Comparison of ENCODE assay signal across 8 mouse cellular contexts in the genomic region with DNA sequence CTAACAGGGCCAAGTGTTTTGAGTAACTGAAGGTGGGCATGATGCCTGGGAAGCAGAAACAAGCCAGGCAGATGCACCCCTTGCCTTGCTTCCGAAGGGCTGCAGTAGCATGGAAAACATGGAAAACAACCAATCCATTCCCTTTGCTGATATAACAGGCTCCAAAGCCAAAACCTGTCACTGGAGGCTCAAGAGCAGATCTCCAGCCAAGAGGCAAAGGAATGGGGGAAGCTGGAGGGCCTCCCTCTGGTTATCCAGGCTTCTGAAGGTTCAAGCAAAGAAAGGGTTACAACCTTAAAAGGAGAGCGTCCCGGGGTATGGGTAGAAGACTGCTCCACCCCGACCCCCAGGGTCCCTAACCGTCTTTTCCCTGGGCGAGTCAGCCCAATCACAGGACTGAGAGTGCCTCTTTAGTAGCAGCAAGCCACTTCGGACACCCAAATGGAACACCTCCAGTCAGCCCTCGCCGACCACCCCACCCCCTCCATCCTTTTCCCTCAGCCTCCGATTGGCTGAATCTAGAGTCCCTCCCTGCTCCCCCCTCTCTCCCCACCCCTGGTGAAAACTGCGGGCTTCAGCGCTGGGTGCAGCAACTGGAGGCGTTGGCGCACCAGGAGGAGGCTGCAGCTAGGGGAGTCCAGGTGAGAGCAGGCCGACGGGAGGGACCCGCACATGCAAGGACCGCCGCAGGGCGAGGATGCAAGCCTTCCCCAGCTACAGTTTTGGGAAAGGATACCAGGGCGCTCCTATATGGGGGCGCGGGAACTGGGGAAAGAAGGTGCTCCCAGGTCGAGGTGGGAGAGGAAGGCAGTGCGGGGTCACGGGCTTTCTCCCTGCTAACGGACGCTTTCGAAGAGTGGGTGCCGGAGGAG. TPM values are rescaled to one million over a fixed set of nuclear protein-coding genes. Genes with fewer than 3 reads are reported as not detected.
A peak's percentile ranks its signal among the peaks of the same experiment; 100 is the strongest.
DNase-seq lines count a peak whose midpoint lies in the region; ATAC-seq and TF ChIP-seq lines count a peak whose summit lies in the region.

A gene (plus strand): TSS at position 549 of the 872 bp plus-strand sequence.

- peak; percentile 30; the same call in 1 of the 2 replicates for TF ChIP-seq POLR2A in spleen, adult 2 months (IDR thresholded peaks at IDR 0.05; ENCODE audit: low read depth, low read length)
- TF ChIP-seq POLR2A in cortical plate, adult 2 months (IDR thresholded peaks at IDR 0.05; ENCODE audit: extremely low read depth, insufficient read depth, low read length), result peak; percentile 91
- TF ChIP-seq POLR2A in thymus, adult 2 months (IDR thresholded peaks at IDR 0.05; ENCODE audit: control insufficient read depth, extremely low read depth, insufficient read depth, low read length, poor library complexity), result peak; percentile 99

- peak within 1 kb of the TSS; percentile 62 for H3K4me2 ChIP-seq in midbrain, embryonic 16.5 days (ENCODE audit: low read length)

- WGBS in spleen, adult 2 months, result 7% methylated on average over 30 of the region's 30 CpGs
- WGBS in midbrain, embryonic 16.5 days, result under 1% methylated on average over 29 of the region's 30 CpGs
- WGBS in thymus, adult 2 months, result 4% methylated on average over 30 of the region's 30 CpGs

- H3K4me3 ChIP-seq in spleen, adult 2 months (ENCODE audit: extremely low read depth, insufficient read depth, insufficient read length), result peak within 1 kb of the TSS; percentile 64
- H3K4me3 ChIP-seq in cortical plate, adult 2 months (ENCODE audit: insufficient read depth, low read length), result peak within 1 kb of the TSS; percentile 90
- peak within 1 kb of the TSS; percentile 43 for H3K4me3 ChIP-seq in midbrain, embryonic 16.5 days (ENCODE audit: low read depth, low read length)
- peak within 1 kb of the TSS; percentile 94 for H3K4me3 ChIP-seq in thymus, adult 2 months (ENCODE audit: control insufficient read depth, insufficient read depth, low read length)

- DNase-seq in spleen, adult 2 months (ENCODE audit: low read depth in 1 of 2, low spot score in 2 of 2), result peak in 1 of 2 experiments; percentile 19
- DNase-seq in spleen, postnatal 14 days (ENCODE audit: low spot score in 2 of 2), result no peak
- DNase-seq in gastrocnemius, postnatal 14 days, result peak; percentile 69
- peak; percentile 8 for DNase-seq in hindlimb bud, embryonic 11.5 days (ENCODE audit: extremely low spot score, low read depth, low spot score)
- DNase-seq in left cerebral cortex, postnatal 10 days (ENCODE audit: extremely low spot score in 1 of 2, low spot score in 2 of 2), result peak; percentile 60 to 79
- DNase-seq in thymus, adult 2 months, result peak; percentile 87

- peak within 1 kb of the TSS; percentile 42 for H3K9ac ChIP-seq in midbrain, embryonic 16.5 days (ENCODE audit: low read depth, low read length)

- H3K27me3 ChIP-seq in spleen, adult 2 months (ENCODE audit: control insufficient read depth, insufficient read depth, low read length), result 0 out of 2 replicates have a peak, but pooled peaks cover 2% of the 10 kb centered on the region
- H3K27me3 ChIP-seq in midbrain, embryonic 16.5 days (ENCODE audit: control insufficient read depth, insufficient read depth, low read depth, low read length), result peaks cover 16% of the 10 kb centered on the region
- H3K27me3 ChIP-seq in thymus, adult 2 months (ENCODE audit: control insufficient read depth, insufficient read depth, low read length), result no peaks in the 10 kb centered on the region

- peak within 1 kb of the TSS; percentile 76 for H3K27ac ChIP-seq in spleen, adult 2 months (ENCODE audit: insufficient read depth, low read length)
- peak within 1 kb of the TSS; percentile 96 for H3K27ac ChIP-seq in cortical plate, adult 2 months (ENCODE audit: insufficient read depth, low read length)
- H3K27ac ChIP-seq in midbrain, embryonic 16.5 days (ENCODE audit: low read length), result no peak within 1 kb of the TSS
- H3K27ac ChIP-seq in thymus, adult 2 months (ENCODE audit: control insufficient read depth, insufficient read depth, low read length), result peak within 1 kb of the TSS; percentile 94

- no peaks in the 10 kb centered on the region for H3K9me3 ChIP-seq in midbrain, embryonic 16.5 days (replicated peaks; ENCODE audit: control insufficient read depth, low read length, poor library complexity, severe bottlenecking)

- ATAC-seq in midbrain, embryonic 16.5 days, result peak; percentile 70

- peaks cover 2% of the 10 kb centered on the region; the same call in 1 of the 2 replicates for H3K4me1 ChIP-seq in spleen, adult 2 months (ENCODE audit: control insufficient read depth, insufficient read depth, insufficient read length)
- H3K4me1 ChIP-seq in cortical plate, adult 2 months (ENCODE audit: control insufficient read depth, insufficient read depth, low read length), result 0 out of 2 replicates have a peak, but pooled peaks cover 1% of the 10 kb centered on the region
- H3K4me1 ChIP-seq in midbrain, embryonic 16.5 days (ENCODE audit: control insufficient read depth, insufficient read depth, low read length), result peaks cover 16% of the 10 kb centered on the region; the same call in 1 of the 2 replicates
- H3K4me1 ChIP-seq in thymus, adult 2 months (replicated peaks; ENCODE audit: control insufficient read depth, insufficient read depth, low read length), result peaks cover 35% of the 10 kb centered on the region

- no peak for TF ChIP-seq CTCF in spleen, adult 2 months (IDR thresholded peaks at IDR 0.05; ENCODE audit: extremely low read depth, insufficient read depth, insufficient read length, insufficient replicate concordance)
- no peak for TF ChIP-seq CTCF in cortical plate, adult 2 months (IDR thresholded peaks at IDR 0.05; ENCODE audit: extremely low read depth, insufficient read depth, low read length)
- peak; percentile 15; the same call in 1 of the 2 replicates for TF ChIP-seq CTCF in thymus, adult 2 months (IDR thresholded peaks at IDR 0.05; ENCODE audit: borderline replicate concordance, control insufficient read depth, extremely low read depth, insufficient read depth, low read length, poor library complexity)

- intact Hi-C loops in gastrocnemius, postnatal 14 days (cut with DNase I; ENCODE audit: low total_unique reads), result no loop called here
- intact Hi-C loops in left cerebral cortex, postnatal 10 days (cut with DNase I), result loop anchor here (5.0 kb wide), 2 partner anchors 41 to 56 kb away; no protein-coding TSS in a partner anchor

- H3K36me3 ChIP-seq in spleen, adult 2 months (ENCODE audit: control insufficient read depth, insufficient read depth, low read length), result no peaks in the 10 kb centered on the region
- no peaks in the 10 kb centered on the region for H3K36me3 ChIP-seq in midbrain, embryonic 16.5 days (ENCODE audit: control insufficient read depth, insufficient read depth, low read length)
- H3K36me3 ChIP-seq in thymus, adult 2 months (ENCODE audit: control insufficient read depth, insufficient read depth, low read length), result peaks cover 33% of the 10 kb centered on the region

RNA-seq across cellular contexts. Expression of the gene that starts here (rescaled TPM):
- 197 and 206 TPM in 2 replicates for polyA plus RNA-seq in spleen, adult 2 months (2012; rRNA removed)
- polyA plus RNA-seq in cortical plate, adult 2 months (2012; rRNA removed), result 1,180 and 1,226 TPM in 2 replicates
- total RNA-seq in gastrocnemius, postnatal 14 days (2021), result 10 to 100 TPM; 35.5 to 45.4 TPM
- total RNA-seq in left cerebral cortex, postnatal 10 days (2021), result 100 to 1,000 TPM; 704 to 725 TPM
- 2.9 and 6.4 TPM in 2 replicates for polyA plus RNA-seq in midbrain, embryonic 16.5 days (2015; fragmentation: Nextera tagmentation; extraction: Ambion mirVana)
- 3,068 and 3,478 TPM in 2 replicates for polyA plus RNA-seq in thymus, adult 2 months (2012; rRNA removed)

Comparison
In these comparisons a context has a peak if more than half of its experiments do, and no peak if none do; other contexts are left out.
1. RNA of the gene that starts here (total RNA-seq): 704 to 725 TPM in left cerebral cortex, postnatal 10 days; 35.5 to 45.4 TPM in gastrocnemius, postnatal 14 days; every median in the first group is over 10 times any median in the second.
2. RNA of the gene that starts here (polyA plus RNA-seq): 3,068 to 3,478 TPM in thymus, adult 2 months, 1,180 to 1,226 TPM in cortical plate, adult 2 months and 197 to 206 TPM in spleen, adult 2 months; 2.9 to 6.4 TPM in midbrain, embryonic 16.5 days; every median in the first group is over 10 times any median in the second.
3. DNase-seq: peak in gastrocnemius, postnatal 14 days (single experiment), hindlimb bud, embryonic 11.5 days (single experiment), left cerebral cortex, postnatal 10 days (2 of 2) and thymus, adult 2 months (single experiment); none in spleen, postnatal 14 days (0 of 2).
4. H3K4me3 ChIP-seq: peak in every context shown above with its lines; median percentile 94 in thymus, adult 2 months; 90 in cortical plate, adult 2 months; 64 in spleen, adult 2 months; 43 in midbrain, embryonic 16.5 days.
5. POLR2A ChIP-seq: peak in every context shown above with its lines; median percentile 99 in thymus, adult 2 months; 91 in cortical plate, adult 2 months; 30 in spleen, adult 2 months.